Mouse (Mus musculus) v-Abl transformed pro-B cells (cell line): Measurements from ENCODE around the gene Olfr1360.

Source experiments
- in situ Hi-C, 2 experiments: fragments of 400-800 bp; cut with MboI; formaldehyde crosslinking; loops; one replicate each; pipeline ENCODE4 v1.15.1; 2025; ENCODE audit not compliant: unreplicated experiment in 2 of 2

The Olfr1360 gene

DNA sequence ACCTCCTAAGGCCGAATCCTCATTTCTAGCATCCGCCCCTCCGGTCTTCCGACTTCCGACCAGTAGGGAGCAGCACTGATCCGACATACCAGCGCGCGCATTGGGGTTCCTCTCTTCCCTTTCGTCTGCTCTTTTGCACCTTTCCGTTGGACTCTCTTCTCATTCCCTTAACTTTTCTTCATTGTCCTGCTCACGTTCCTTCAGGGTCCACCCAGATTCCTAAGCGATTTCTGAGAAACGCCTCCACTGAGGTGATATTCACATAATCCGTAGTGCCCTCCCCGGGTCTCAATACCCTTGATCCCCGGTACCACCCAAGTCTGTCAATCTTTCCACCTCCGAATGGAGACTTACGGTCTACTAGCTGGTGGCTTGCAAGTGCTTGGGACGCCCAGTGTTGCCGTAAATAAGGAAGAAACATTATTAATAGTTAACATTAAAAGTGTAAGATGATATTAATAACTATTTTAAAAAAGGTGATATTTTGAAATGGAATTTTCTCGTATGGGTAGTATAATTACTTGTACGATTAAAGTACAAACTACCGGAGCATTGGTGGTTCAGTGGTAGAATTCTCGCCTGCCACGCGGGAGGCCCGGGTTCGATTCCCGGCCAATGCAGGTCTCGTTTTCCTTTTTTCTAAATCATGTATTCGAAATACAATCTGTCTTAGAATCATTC is 33.0 kb upstream of the Olfr1360 start:
- in situ Hi-C loops = loop anchor here (5.0 to 25.0 kb wide), 9 partner anchors 75 to 1807 kb away; partner anchors contain the start of genes Gm11273 (in 1 of the 2), Hist1h1b (in 1 of the 2), Hist1h2an (in 1 of the 2) and Hist1h2bp (in 1 of the 2)

DNA sequence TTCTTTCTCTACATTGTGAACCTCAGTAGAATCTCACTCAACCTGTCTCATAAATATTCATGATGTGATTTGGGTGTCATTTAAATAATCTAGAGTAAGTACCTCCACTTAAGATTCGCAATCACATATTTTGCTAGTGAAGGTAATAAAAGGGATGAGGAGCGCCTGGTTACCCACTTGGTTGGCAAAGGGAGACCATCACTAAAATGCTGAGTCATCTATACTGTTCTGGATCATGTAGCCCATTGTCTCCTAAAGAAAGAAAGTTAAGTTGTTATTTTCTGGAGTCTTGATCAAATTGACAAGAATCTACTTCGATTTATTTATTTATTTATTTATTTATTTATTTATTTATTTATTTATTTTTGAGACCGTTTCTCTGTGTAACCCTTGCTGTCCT is 29.5 kb upstream of the Olfr1360 start:
- in situ Hi-C loops = loop anchor here (10.0 to 25.0 kb wide), 3 partner anchors 194 to 1731 kb away; partner anchors contain the start of genes Gm11273 (in 1 of the 2) and Zkscan3 (in 1 of the 2)

DNA sequence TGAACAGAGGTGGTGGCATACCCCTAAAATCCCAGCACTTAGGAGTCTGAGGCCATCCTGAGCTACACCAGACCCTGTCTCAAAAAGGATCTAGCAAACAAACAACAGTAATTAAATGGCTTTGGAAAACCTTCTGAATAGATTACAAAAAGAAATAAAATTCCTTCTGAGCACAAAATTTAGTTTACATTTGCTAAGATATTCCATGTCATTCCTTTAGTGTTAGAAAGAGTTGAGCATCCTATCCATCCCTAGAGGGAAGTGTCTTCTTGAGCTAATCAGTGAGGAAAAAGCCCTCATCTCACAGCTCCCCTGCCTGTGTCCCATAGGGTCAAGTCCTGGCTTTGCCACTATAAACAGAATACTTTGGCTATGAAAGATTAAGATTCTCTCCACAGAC is 20.6 kb upstream of the Olfr1360 start, which contains the start of gene Olfr1359:
Gene Olfr1359, plus strand, starts transcription at position 301 of the 400 bp plus-strand sequence.
- in situ Hi-C loops = no loop called here

DNA sequence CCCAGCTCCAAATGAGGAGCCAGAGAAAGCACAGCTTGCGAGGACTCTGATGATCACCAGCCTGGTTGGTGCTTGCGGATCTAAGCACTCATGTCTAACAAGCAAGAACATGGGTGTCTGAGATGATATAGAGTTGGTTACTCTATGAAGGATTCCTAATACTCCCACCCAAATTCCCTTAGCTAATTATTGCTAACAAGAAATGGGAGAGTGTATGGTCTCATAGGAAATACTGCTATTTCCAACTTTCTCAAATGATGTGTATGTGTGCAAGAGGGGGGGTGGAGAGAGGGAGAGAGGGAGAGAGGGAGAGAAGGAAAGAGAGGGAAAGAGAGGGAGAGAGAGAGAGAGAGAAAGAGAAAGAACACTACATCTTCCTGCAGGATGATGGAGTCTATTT is 13.9 kb downstream of the Olfr1360 start, which contains the start of gene Olfr1361:
Gene Olfr1361, minus strand, starts transcription at position 101 of the 400 bp plus-strand sequence.
- in situ Hi-C loops = no loop called here

DNA sequence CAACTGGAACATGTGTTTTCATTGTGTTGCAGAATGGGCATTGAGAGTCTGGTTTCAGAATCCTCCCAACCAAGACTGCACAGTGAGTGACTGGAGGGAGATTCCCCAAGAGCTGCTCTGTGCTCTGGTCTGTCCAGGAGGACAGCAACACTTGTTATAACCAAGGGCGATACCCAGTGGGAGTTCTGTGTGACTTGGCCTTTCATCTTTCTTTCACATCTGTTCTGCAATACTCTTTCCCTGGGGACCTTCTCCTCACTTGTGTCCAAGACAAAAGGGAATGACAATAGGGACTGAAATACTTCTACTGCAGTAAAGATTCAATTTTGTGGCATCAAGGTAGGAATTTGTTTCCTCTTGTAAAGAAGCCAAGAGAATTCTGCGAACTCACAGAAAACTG is 34.8 kb downstream of the Olfr1360 start, which contains the start of gene Olfr11:
Gene Olfr11, minus strand, starts transcription at position 101 of the 400 bp plus-strand sequence.
- in situ Hi-C loops = no loop called here
